Mouse (Mus musculus): ENCODE data around the gene Homer2. TPM values are rescaled to one million over a fixed set of nuclear protein-coding genes. Genes with fewer than 3 reads are reported as not detected.
A peak's percentile ranks its signal among the peaks of the same experiment; 100 is the strongest.

Homer2 gene
- polyA plus RNA-seq, 1 experiment from 2014 or later, result 36.7 TPM

- no peak overlapping the region for H3K4me3 ChIP-seq
- no peak for ATAC-seq (ENCODE audit: low FRiP score, low read depth)
- H3K4me2 ChIP-seq (replicated peaks), result no peak overlapping the region
- H3K27ac ChIP-seq, result no peak overlapping the region
- H3K27me3 ChIP-seq, result no peaks in the 10 kb centered on the region
- 77% methylated on average over 16 of the region's 16 CpGs for WGBS
- H3K9me3 ChIP-seq, result no peaks in the 10 kb centered on the region
- H3K9ac ChIP-seq, result no peak overlapping the region
- H3K4me1 ChIP-seq, result peaks cover 17% of the 10 kb centered on the region
- no peaks in the 10 kb centered on the region for H3K36me3 ChIP-seq
Measured at GRCm38 (mm10) chr7:81695763-81696533, 11.4 kb downstream of the Homer2 start.

- no peak for ATAC-seq (ENCODE audit: low FRiP score, low read depth)
- H3K27ac ChIP-seq, result no peak overlapping the region
- H3K27me3 ChIP-seq, result no peaks in the 10 kb centered on the region
- no peak overlapping the region for H3K9ac ChIP-seq
- H3K4me3 ChIP-seq, result no peak overlapping the region
- WGBS, result 80% methylated on average over 5 of the region's 5 CpGs
- H3K36me3 ChIP-seq, result no peaks in the 10 kb centered on the region
- no peak overlapping the region for H3K4me2 ChIP-seq (replicated peaks)
- H3K9me3 ChIP-seq, result no peaks in the 10 kb centered on the region
- H3K4me1 ChIP-seq, result peaks cover 4% of the 10 kb centered on the region
Measured at GRCm38 (mm10) chr7:81691067-81691466, 16.3 kb downstream of the Homer2 start.

GRCm38 (mm10) chr7:81689116-81689681 is 18.1 kb downstream of the Homer2 start:
- H3K4me1 ChIP-seq, result peaks cover 7% of the 10 kb centered on the region
- no peak overlapping the region for H3K4me3 ChIP-seq
- no peak overlapping the region for H3K4me2 ChIP-seq (replicated peaks)
- H3K27me3 ChIP-seq, result no peaks in the 10 kb centered on the region
- H3K27ac ChIP-seq, result no peak overlapping the region
- no peak overlapping the region for H3K9ac ChIP-seq
- ATAC-seq (ENCODE audit: low FRiP score, low read depth), result no peak
- no peaks in the 10 kb centered on the region for H3K36me3 ChIP-seq
- no peaks in the 10 kb centered on the region for H3K9me3 ChIP-seq
- WGBS, result 85% methylated on average over 8 of the region's 8 CpGs

GRCm38 (mm10) chr7:81688378-81688777 is 18.9 kb downstream of the Homer2 start:
- 84% methylated on average over 9 of the region's 9 CpGs for WGBS
- peaks cover 7% of the 10 kb centered on the region for H3K4me1 ChIP-seq
- H3K9ac ChIP-seq, result no peak overlapping the region
- ATAC-seq (ENCODE audit: low FRiP score, low read depth), result no peak
- no peak overlapping the region for H3K4me2 ChIP-seq (replicated peaks)
- no peak overlapping the region for H3K27ac ChIP-seq
- no peaks in the 10 kb centered on the region for H3K36me3 ChIP-seq
- no peak overlapping the region for H3K4me3 ChIP-seq
- H3K27me3 ChIP-seq, result no peaks in the 10 kb centered on the region
- no peaks in the 10 kb centered on the region for H3K9me3 ChIP-seq

- no peak for ATAC-seq (ENCODE audit: low FRiP score, low read depth)
- Histone ChIP-seq H3K27ac (no peak overlapping the region), H3K9me3 (no peaks in the 10 kb centered on the region), H3K4me3 (no peak overlapping the region), H3K4me2 (replicated peaks) (no peak overlapping the region), H3K27me3 (no peaks in the 10 kb centered on the region), H3K36me3 (no peaks in the 10 kb centered on the region), H3K9ac (no peak overlapping the region), H3K4me1 (peaks cover 7% of the 10 kb centered on the region)
- WGBS, result 88% methylated on average over 6 of the region's 6 CpGs
Measured at GRCm38 (mm10) chr7:81687684-81688316, 19.5 kb downstream of the Homer2 start.

- no peak for ATAC-seq (ENCODE audit: low FRiP score, low read depth)
- Histone ChIP-seq H3K9ac (no peak overlapping the region), H3K27ac (no peak overlapping the region), H3K27me3 (no peaks in the 10 kb centered on the region), H3K4me2 (replicated peaks) (no peak overlapping the region), H3K36me3 (no peaks in the 10 kb centered on the region; the same call in 1 of the 2 replicates), H3K4me3 (no peak overlapping the region), H3K4me1 (0 out of 2 replicates have a peak, but pooled peaks cover 3% of the 10 kb centered on the region), H3K9me3 (no peaks in the 10 kb centered on the region)
- 81% methylated on average over 7 of the region's 7 CpGs for WGBS
Measured at GRCm38 (mm10) chr7:81685375-81685774, 22.0 kb downstream of the Homer2 start.

GRCm38 (mm10) chr7:81683779-81684422 is 23.4 kb downstream of the Homer2 start:
- 0 out of 2 replicates have a peak, but pooled peaks cover 3% of the 10 kb centered on the region for H3K4me1 ChIP-seq
- H3K36me3 ChIP-seq, result no peaks in the 10 kb centered on the region; the same call in 1 of the 2 replicates
- WGBS, result 84% methylated on average over 7 of the region's 7 CpGs
- no peak overlapping the region for H3K27ac ChIP-seq
- no peak for ATAC-seq (ENCODE audit: low FRiP score, low read depth)
- H3K9me3 ChIP-seq, result no peaks in the 10 kb centered on the region
- no peak overlapping the region for H3K9ac ChIP-seq
- no peak overlapping the region for H3K4me3 ChIP-seq
- no peaks in the 10 kb centered on the region for H3K27me3 ChIP-seq
- H3K4me2 ChIP-seq (replicated peaks), result no peak overlapping the region

- ATAC-seq (ENCODE audit: low FRiP score, low read depth), result no peak
- no peak overlapping the region for H3K9ac ChIP-seq
- H3K4me3 ChIP-seq, result no peak overlapping the region
- 0 out of 2 replicates have a peak, but pooled peaks cover 3% of the 10 kb centered on the region for H3K4me1 ChIP-seq
- H3K27me3 ChIP-seq, result no peaks in the 10 kb centered on the region
- no peak overlapping the region for H3K4me2 ChIP-seq (replicated peaks)
- no peaks in the 10 kb centered on the region; the same call in 1 of the 2 replicates for H3K36me3 ChIP-seq
- no peak overlapping the region for H3K27ac ChIP-seq
- no peaks in the 10 kb centered on the region for H3K9me3 ChIP-seq
- WGBS, result 85% methylated on average over 3 of the region's 3 CpGs
Measured at GRCm38 (mm10) chr7:81681386-81681785, 25.9 kb downstream of the Homer2 start.

GRCm38 (mm10) chr7:81673359-81674013 is 33.8 kb downstream of the Homer2 start:
- Histone ChIP-seq H3K27me3 (no peaks in the 10 kb centered on the region), H3K4me1 (peaks cover 13% of the 10 kb centered on the region), H3K27ac (no peak overlapping the region), H3K4me3 (no peak overlapping the region), H3K9me3 (no peaks in the 10 kb centered on the region), H3K4me2 (replicated peaks) (peak overlapping the region; percentile 7; the same call in 1 of the 2 replicates), H3K9ac (no peak overlapping the region), H3K36me3 (no peaks in the 10 kb centered on the region)
- no peak for ATAC-seq (ENCODE audit: low FRiP score, low read depth)
- 56% methylated on average over 15 of the region's 15 CpGs for WGBS

- H3K27me3 ChIP-seq, result no peaks in the 10 kb centered on the region
- no peaks in the 10 kb centered on the region for H3K36me3 ChIP-seq
- H3K4me2 ChIP-seq (replicated peaks), result no peak overlapping the region; the same call in 1 of the 2 replicates
- H3K9me3 ChIP-seq, result no peaks in the 10 kb centered on the region
- H3K9ac ChIP-seq, result no peak overlapping the region
- no peak overlapping the region for H3K27ac ChIP-seq
- 37% methylated on average over 10 of the region's 10 CpGs for WGBS
- no peak overlapping the region for H3K4me3 ChIP-seq
- no peak for ATAC-seq (ENCODE audit: low FRiP score, low read depth)
- peaks cover 13% of the 10 kb centered on the region for H3K4me1 ChIP-seq
Measured at GRCm38 (mm10) chr7:81672735-81673291, 34.5 kb downstream of the Homer2 start.

- no peak overlapping the region for H3K9ac ChIP-seq
- no peaks in the 10 kb centered on the region for H3K9me3 ChIP-seq
- no peak for ATAC-seq (ENCODE audit: low FRiP score, low read depth)
- no peak overlapping the region for H3K4me3 ChIP-seq
- 86% methylated on average over 4 of the region's 4 CpGs for WGBS
- H3K27me3 ChIP-seq, result no peaks in the 10 kb centered on the region
- H3K36me3 ChIP-seq, result no peaks in the 10 kb centered on the region
- H3K27ac ChIP-seq, result no peak overlapping the region
- H3K4me2 ChIP-seq (replicated peaks), result no peak overlapping the region
- no peaks in the 10 kb centered on the region for H3K4me1 ChIP-seq
Measured at GRCm38 (mm10) chr7:81667156-81667555, 40.2 kb downstream of the Homer2 start.

Measured in limb, embryonic 13.5 days (tissue).